Mouse (Mus musculus): Measurements from ENCODE around the gene Trp53.

GRCm38 (mm10) chr11:69584008-69584407 is 3.8 kb downstream of the Trp53 start:
- TF ChIP-seq EP300 (IDR thresholded peaks at IDR 0.05; ENCODE audit: low read depth), result no peak
- TF ChIP-seq CTCF (IDR thresholded peaks at IDR 0.05; ENCODE audit: low read depth), result no peak

Data from liver, postnatal 0 days (tissue).